Mouse (Mus musculus) adrenal gland, adult 8-10 months (tissue): ENCODE measurements around the gene Apba3. TPM values are rescaled to one million over a fixed set of nuclear protein-coding genes. Genes with fewer than 3 reads are reported as not detected.

Experiments
- DNase-seq: peaks from one replicate; pipeline ENCODE4 v3.0.0; 2022
- total RNA-seq, 4 experiments: library from RNA; stranded (reverse); gene quantifications; 2 replicates each; pipeline ENCODE4 v1.2.4; 2022

Apba3 gene
- total RNA-seq, 4 experiments from 2014 or later = 61.9 to 72.3 (median 66.4) TPM

DNA sequence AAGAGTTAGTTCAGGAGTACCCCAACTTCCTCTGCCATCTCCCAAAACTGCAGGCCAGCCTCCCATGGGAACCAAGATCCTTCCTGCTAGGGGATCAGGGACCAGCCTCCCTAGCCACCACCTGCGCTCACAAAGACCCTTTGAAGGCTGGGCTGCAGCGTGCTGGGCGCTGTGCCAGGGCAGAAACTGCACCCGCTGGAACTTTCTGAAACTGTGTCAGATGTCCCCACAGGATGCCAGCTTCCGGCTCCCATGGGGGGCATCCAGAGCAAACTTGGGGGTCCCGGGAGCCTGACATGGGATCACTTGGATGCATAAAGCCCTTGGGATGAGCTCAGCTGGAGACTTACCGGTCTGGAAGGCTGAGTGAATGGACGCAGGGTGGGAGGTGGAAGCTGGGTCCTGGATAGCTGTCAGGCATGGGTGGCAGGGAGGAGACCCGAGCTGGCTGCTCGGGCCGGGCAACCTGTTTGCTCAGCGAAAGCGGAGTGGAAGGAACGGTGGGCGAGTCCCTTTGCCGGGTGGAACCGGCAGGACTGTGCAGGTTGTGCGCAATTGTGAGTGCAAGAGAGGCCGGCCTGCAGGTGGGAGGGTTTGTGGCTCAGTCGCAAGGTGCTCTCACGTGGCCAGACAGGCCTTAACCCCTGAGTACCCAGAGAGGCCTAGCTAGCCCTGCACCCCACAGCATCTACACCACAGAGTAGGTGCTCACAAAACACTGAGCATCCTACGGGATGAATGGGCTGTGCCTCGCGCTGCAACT lies 24.1 kb downstream of the Apba3 start:
- no peak for DNase-seq

DNA sequence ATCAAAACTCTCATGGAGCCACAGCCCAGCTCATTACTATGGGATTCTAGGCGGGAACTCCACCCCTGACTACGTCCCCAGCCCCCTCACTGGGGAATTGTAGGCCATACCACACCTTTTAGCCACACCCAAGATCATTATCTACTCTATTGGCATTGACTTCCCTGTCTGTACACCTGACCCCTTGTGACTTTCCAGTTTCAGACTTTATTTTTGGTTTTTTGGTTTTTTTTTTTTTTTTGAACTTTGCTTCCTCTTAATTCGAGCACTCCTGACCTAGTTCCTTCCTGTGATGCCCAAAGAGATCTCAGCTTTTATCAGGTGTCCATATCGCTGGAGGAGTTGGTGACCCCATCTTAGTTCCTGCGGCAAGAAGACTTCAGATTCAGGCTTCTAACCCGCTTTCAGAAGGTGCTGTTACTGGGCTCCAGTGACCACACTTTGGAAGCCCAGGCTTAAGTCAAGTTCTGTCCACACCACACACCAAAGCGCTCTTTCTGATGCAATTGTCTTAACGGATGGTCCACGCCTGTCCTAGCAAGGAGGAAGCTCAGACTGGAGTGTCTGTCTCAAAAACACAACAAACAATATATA lies 24.8 kb downstream of the Apba3 start, which contains the start of gene Tjp3:
TSS of gene Tjp3 (minus strand) at position 71 of the 594 bp plus-strand sequence.
- DNase-seq = no peak

DNA sequence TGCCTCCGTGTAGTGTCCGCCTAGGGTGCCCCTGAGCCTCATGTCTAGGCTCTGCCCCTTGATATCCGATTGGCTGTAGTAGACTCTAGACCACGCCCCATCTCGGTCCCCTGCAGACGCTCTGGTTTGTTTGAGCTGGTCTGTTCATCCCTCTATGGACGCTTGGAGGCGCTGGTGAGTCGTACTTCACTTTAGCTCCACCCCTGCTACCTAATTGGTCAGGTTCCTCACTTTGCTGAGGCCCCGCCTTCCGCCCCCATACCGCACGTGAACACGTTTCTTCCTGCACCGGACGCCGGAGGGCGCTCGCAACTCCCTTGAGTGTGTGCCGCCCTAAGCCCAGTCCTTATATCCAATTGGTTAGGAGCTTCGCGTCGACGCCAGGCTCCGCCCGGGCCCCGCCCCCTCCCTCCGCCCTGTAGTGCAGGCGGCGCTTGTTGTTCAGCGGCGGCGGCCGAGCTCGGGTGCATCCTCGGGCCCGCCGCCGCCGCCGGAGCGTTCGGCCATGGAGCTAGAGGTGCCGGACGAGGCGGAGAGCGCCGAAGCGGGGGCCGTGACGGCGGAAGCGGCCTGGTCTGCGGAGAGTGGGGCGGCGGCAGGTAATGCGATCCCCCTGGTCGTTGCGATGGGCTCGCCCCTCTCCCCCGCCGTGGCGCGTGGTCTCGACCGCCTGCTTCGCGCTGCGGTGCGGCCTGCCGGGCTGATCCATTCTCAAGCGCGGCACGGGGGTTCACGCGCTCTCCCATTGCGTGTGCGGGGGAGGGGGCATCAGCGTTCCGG lies 26.0 kb downstream of the Apba3 start, which contains the start of gene Pip5k1c:
TSS of gene Pip5k1c (plus strand) at position 410 of the 780 bp plus-strand sequence.
- DNase-seq = peak; percentile 100

GRCm38 (mm10) chr10:81293334-81294030 lies 26.7 kb downstream of the Apba3 start:
- DNase-seq = no peak

GRCm38 (mm10) chr10:81294442-81294841 lies 27.7 kb downstream of the Apba3 start:
- no peak for DNase-seq

DNA sequence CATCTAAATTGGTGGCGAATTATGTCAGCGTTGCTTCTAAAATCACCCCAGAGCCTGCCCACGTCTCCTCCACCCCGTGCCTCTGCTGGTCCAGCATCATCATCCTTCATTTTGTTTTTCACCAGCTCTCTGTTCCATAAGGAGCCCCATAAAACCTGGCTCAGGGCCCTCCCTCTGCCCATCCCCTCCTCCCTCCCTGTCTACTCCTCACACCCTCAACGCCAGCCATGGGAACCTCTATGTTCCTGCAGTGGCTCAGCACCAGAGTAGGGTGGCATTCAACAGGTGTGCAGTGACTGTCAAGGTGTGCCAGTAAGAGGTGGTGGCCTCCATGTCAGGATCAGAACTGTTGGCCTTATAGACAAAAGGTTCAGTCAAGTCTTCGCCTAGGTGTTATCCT lies 28.4 kb downstream of the Apba3 start:
- no peak for DNase-seq

DNA sequence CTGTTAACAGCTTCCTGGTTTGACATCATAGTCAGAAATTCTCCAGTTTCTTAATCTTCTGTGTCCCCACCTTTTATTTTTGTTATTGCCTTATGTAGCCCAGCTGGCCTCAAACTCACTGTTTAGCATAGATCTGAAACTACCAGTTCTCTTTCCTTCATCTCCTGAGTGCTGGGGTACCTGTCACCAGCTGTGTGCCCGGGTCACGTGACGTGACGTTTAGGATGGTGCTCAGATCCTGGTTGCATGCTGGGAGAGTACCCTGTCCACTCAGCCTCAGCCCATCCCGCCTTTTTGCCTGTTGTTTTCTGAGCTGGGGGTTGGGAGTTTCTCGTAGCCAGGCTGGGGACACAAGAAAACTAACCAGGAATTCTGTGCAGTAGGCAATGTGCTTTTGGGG lies 30.5 kb downstream of the Apba3 start:
- DNase-seq = no peak

- peak; percentile 61 for DNase-seq
These were observed 31.1 kb downstream of the Apba3 start for GRCm38 (mm10) chr10:81297845-81298244.

DNA sequence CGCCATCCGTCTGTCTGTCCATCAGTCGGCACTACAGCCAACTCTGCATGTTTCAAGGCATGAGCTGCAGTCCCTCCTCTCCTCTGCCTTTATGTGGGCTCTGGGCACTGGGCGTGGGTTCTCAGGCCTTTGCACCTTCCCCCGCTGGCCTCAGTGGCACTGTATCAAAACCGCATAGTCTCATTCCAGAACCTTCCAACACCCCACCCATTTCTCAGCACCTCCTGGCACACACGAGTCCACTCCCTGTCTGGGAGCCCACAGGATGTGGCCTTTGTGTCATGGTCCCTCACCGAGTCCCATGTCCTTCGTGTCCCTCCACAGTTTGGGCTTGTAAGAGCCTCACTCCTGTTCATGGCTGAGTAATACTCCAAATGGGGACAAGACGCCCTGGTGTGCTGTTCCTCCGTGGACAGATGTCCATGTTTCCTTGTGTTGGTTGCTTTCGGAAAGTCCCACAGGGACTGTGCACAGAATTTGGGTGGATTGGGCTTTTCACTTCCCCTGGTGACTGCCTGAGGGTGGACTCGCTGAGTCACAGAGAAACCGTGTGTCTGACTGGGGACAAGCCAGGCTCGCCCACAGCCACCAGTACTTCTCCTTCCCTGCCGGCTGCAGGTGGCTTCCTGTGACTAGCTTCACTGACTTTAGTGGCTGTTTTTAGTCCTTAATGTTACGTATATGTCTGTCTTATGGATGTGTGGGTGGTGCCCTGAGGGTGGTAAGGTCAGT lies 31.8 kb downstream of the Apba3 start:
- DNase-seq = no peak

DNA sequence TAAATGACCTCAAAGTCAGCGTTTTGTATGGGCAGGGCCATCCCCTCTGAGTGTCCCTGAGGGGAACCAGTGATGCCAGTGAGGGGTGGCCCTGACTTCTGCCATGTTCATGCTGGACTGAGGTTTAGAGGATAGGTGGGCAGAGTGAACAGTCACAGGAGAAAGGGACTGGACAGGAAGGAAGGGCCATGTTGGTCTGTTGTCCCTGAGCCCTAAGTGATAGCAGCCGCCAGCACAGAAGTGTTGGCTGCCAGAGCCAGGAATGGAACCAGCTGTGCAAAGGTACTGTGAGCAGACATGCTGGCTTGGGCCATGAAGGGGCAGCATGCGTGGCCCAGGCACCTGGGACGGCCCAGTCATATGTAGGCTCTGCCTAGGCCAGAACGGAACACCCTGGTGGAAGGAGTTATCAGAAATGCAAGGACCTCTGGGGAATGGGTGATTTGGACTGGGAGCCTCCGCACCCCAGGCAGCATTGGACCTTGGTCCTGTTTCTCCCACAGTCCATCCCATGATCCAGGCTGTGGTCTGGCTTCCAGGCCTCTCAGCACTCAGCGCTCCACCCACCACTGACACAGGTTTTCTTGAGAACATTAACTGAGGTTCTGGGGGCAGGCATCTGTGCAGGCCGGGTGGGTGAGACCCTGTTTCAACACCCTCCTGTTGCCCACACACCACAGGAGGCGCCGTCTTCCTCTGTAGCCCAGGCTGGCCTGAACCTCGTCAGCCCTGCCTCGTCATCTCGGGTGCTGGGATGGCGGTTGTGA lies 33.0 kb downstream of the Apba3 start:
- no peak for DNase-seq

- no peak for DNase-seq
These were observed 33.7 kb downstream of the Apba3 start for GRCm38 (mm10) chr10:81300352-81300907.

DNA sequence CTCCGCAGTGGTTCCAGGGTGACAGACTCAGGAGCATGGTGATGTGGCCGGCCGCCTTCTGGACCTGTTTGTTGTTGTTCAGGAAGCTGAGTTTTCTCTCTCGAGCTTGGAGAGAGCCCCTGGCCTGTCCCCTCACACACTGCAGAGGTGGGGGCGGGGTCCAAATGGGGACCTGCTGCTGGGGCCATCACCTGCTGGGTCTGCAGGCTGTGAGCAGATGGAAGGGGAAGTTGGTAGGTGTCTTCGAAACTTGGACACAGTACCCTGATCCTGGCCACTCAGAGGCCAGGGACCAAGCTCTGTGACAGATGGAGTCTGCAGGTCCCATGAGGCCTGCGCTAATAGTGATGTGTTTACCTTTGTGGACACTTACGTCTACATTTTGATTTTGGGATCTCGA lies 34.6 kb downstream of the Apba3 start:
- DNase-seq = no peak

DNA sequence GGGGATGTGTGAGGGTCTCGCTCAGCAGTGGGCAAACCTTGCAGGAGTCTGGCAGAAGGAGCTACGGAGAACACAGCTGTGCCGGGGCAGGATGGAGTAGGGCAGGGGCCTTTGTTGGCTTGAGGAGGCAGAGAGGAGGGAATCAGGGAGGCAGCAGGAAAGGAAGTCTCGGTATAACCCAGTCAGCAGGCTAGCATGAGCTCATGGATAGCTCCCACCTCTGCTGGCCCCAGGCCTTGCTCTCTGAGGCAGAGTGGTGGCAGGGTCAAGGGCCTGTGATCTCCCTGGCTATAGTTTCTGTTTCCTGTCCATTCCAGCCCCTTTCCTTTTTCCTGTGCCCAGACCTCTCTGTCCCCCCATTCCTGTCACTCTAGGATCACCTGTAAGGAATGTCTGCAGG lies 35.5 kb downstream of the Apba3 start:
- no peak for DNase-seq

- no peak for DNase-seq
These were observed 36.0 kb downstream of the Apba3 start for GRCm38 (mm10) chr10:81302781-81303218.

GRCm38 (mm10) chr10:81303258-81303657 lies 36.5 kb downstream of the Apba3 start:
- no peak for DNase-seq

DNA sequence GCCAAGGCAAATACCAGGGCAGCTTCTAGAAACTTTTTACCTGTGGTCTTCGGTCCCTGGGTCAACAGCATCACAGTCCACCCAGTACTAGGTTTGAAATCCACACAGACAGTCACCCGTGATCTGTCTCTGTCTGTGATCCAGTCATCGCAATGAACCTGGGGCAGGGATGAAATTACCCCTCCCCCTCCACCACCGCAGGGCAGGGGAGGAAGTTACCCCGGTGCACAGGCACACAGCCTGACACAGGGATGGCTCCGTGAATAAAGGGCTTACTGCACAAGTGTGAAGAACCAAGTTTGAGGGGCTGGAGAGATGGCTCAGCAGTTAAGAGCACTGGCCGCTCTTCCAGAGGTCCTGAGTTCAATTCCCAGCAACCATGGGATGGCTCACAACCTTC lies 37.0 kb downstream of the Apba3 start:
- DNase-seq = no peak

GRCm38 (mm10) chr10:81304597-81305238 lies 38.0 kb downstream of the Apba3 start:
- no peak for DNase-seq

DNA sequence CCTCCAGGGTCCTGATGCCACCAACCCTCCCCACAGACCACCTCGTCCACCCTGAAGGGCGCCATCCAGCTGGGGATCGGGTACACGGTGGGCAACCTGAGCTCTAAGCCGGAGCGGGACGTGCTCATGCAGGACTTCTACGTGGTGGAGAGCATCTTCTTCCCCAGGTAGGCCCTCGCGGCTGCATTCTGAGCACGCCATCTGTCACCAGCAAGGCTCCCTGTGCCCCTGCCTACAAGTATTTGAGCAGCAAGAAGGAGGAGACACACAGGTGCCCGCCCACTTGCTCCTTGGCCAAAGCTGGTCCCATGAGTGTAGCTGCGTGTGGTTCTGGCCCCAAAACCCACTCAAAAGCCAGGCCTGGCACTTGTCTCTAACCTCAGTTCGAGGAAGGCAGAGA lies 38.9 kb downstream of the Apba3 start:
- DNase-seq = no peak

- no peak for DNase-seq
These were observed 39.5 kb downstream of the Apba3 start for GRCm38 (mm10) chr10:81306173-81306668.
